In the genomic region with DNA sequence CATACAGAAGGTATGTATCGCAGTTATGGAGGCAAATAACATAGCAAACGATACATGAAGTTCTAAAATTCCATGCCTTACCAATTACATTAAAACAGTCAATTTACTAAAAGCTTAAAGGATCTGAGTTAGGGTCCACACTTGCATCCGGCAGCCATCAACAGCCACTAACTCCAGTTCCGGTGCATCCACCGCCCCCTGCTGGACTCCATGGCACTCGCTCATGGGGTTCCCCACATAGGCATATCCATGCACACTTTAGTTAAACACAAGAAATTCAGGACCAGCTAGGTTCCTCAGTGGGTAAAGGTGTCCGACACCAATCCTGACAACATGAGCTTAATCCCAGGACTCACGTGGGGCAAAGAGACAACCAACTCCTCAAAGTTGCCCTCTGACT, we compare ENCODE assay signal across 9 mouse cellular contexts. TPM values are rescaled to one million over a fixed set of nuclear protein-coding genes. Genes with fewer than 3 reads are reported as not detected.
DNase-seq lines count a peak whose midpoint lies in the region; ATAC-seq and TF ChIP-seq lines count a peak whose summit lies in the region.
"Had no signal": no experiment of that assay in that cellular context is flagged by ENCODE, and none has a peak within 500 bp of the region (broad histone marks: within the 10 kb centered on the region; RNA-seq: fewer than 3 reads in every experiment).

No protein-coding gene starts in this region.

- DNase-seq in cerebellum, postnatal 14 days, result peak; percentile 47 to 73
- no peak for DNase-seq in cerebellum, adult 11-12 months
- peak; percentile 76 for DNase-seq in midbrain, embryonic 14.5 days
- DNase-seq in adrenal gland, postnatal 36 days, result peak; percentile 70 to 79
- DNase-seq in gastrocnemius, adult 2 months, result peak; percentile 65
- peak; percentile 77 for DNase-seq in liver, postnatal 0 days
- peak; percentile 25 to 65 for DNase-seq in spleen, postnatal 14 days (ENCODE audit: low spot score in 2 of 2)

- no peak for TF ChIP-seq EP300 in liver, postnatal 0 days (IDR thresholded peaks at IDR 0.05; ENCODE audit: low read depth)

- H3K4me3 ChIP-seq in midbrain, embryonic 14.5 days (replicated peaks; ENCODE audit: low read depth, low read length), result no peak overlapping the region
- no peak overlapping the region for H3K4me3 ChIP-seq in midbrain, embryonic 15.5 days
- no peak overlapping the region for H3K4me3 ChIP-seq in gastrocnemius, adult 2 months
- H3K4me3 ChIP-seq in liver, postnatal 0 days (ENCODE audit: low read depth, low read length), result no peak overlapping the region
- H3K4me3 ChIP-seq: neural tube, embryonic 12.5 days had no signal

- H3K4me1 ChIP-seq in midbrain, embryonic 14.5 days (ENCODE audit: control insufficient read depth, insufficient read depth, low read length), result 0 out of 2 replicates have a peak, but pooled peaks cover 3% of the 10 kb centered on the region
- no peaks in the 10 kb centered on the region for H3K4me1 ChIP-seq in midbrain, embryonic 15.5 days
- H3K4me1 ChIP-seq in liver, postnatal 0 days (ENCODE audit: insufficient read depth), result peaks cover 5% of the 10 kb centered on the region

- no peak overlapping the region for H3K9ac ChIP-seq in midbrain, embryonic 14.5 days (replicated peaks; ENCODE audit: low read length)
- no peak overlapping the region for H3K9ac ChIP-seq in midbrain, embryonic 15.5 days
- H3K9ac ChIP-seq in liver, postnatal 0 days (replicated peaks), result no peak overlapping the region
- H3K9ac ChIP-seq: neural tube, embryonic 12.5 days had no signal

- 47% methylated on average over 8 of the region's 8 CpGs for WGBS in midbrain, embryonic 14.5 days
- WGBS in midbrain, embryonic 15.5 days, result 58% methylated on average over 8 of the region's 8 CpGs
- WGBS in liver, postnatal 0 days (ENCODE audit: insufficient replicate concordance), result 57% methylated on average over 8 of the region's 8 CpGs

- peaks cover 4% of the 10 kb centered on the region; the same call in 1 of the 2 replicates for H3K27me3 ChIP-seq in midbrain, embryonic 14.5 days (ENCODE audit: control insufficient read depth, insufficient read depth, low read length)
- H3K27me3 ChIP-seq in midbrain, embryonic 15.5 days (replicated peaks), result no peaks in the 10 kb centered on the region
- H3K27me3 ChIP-seq in liver, postnatal 0 days (ENCODE audit: insufficient read depth, low read length), result no peaks in the 10 kb centered on the region

- no peak overlapping the region for H3K4me2 ChIP-seq in midbrain, embryonic 14.5 days (ENCODE audit: low read length)
- H3K4me2 ChIP-seq in midbrain, embryonic 15.5 days, result no peak overlapping the region
- H3K4me2 ChIP-seq in liver, postnatal 0 days (ENCODE audit: low read depth, low read length), result no peak overlapping the region
- H3K4me2 ChIP-seq: neural tube, embryonic 12.5 days had no signal

- no peak for ATAC-seq in midbrain, embryonic 14.5 days (ENCODE audit: low FRiP score, low TSS enrichment)
- ATAC-seq in midbrain, embryonic 15.5 days (replicated peaks), result no peak
- 0 out of 2 replicates have a peak, but pooled peaks have one; percentile 35 for ATAC-seq in liver, postnatal 0 days

- H3K36me3 ChIP-seq in midbrain, embryonic 14.5 days (ENCODE audit: control insufficient read depth, insufficient read depth, low read length), result peaks cover 4% of the 10 kb centered on the region; the same call in 1 of the 2 replicates
- H3K36me3 ChIP-seq in midbrain, embryonic 15.5 days (replicated peaks), result no peaks in the 10 kb centered on the region
- peaks cover 8% of the 10 kb centered on the region; the same call in 1 of the 2 replicates for H3K36me3 ChIP-seq in liver, postnatal 0 days (replicated peaks; ENCODE audit: insufficient read depth, low read length)
- H3K36me3 ChIP-seq: neural tube, embryonic 12.5 days had no signal

- H3K27ac ChIP-seq in midbrain, embryonic 14.5 days (replicated peaks; ENCODE audit: low read depth, low read length), result no peak overlapping the region
- H3K27ac ChIP-seq in midbrain, embryonic 15.5 days, result no peak overlapping the region
- H3K27ac ChIP-seq in gastrocnemius, adult 2 months, result no peak overlapping the region
- no peak overlapping the region for H3K27ac ChIP-seq in liver, postnatal 0 days (ENCODE audit: low read depth)
- H3K27ac ChIP-seq: neural tube, embryonic 12.5 days had no signal

- intact Hi-C loops in gastrocnemius, adult 2 months (cut with DNase I), result loop anchor here (10.0 kb wide), 1 partner anchor 366 kb away; no protein-coding TSS in a partner anchor

- H3K9me3 ChIP-seq in midbrain, embryonic 14.5 days (ENCODE audit: control insufficient read depth, low read length), result no peaks in the 10 kb centered on the region
- no peaks in the 10 kb centered on the region for H3K9me3 ChIP-seq in midbrain, embryonic 15.5 days
- H3K9me3 ChIP-seq in liver, postnatal 0 days (ENCODE audit: low read length), result no peaks in the 10 kb centered on the region
- H3K9me3 ChIP-seq: neural tube, embryonic 12.5 days had no signal

- TF ChIP-seq CTCF in gastrocnemius, adult 2 months (IDR thresholded peaks at IDR 0.05), result peak; percentile 73
- TF ChIP-seq CTCF in liver, postnatal 0 days (IDR thresholded peaks at IDR 0.05; ENCODE audit: low read depth), result peak; percentile 84

RNA-seq across cellular contexts. Expression of a gene that starts 9.0 kb away (rescaled TPM):
- polyA plus RNA-seq in midbrain, embryonic 14.5 days (2014; fragmentation: Nextera tagmentation; extraction: Ambion mirVana), result 85.5 and 86.9 TPM in 2 replicates
- 76.3 and 86.7 TPM in 2 replicates for polyA plus RNA-seq in midbrain, embryonic 15.5 days (2015; fragmentation: Nextera tagmentation; extraction: Ambion mirVana)
- 10 to 100 TPM; 68.9 to 75.9 TPM for total RNA-seq in adrenal gland, postnatal 36 days (2021)
- 10 to 100 TPM; 31.3 to 35.3 TPM for total RNA-seq in gastrocnemius, adult 2 months (2021)
- polyA plus RNA-seq in liver, postnatal 0 days (2015; fragmentation: Nextera tagmentation; extraction: Ambion mirVana), result 19.7 and 21.7 TPM in 2 replicates

RNA-seq across cellular contexts. Expression of a gene that starts 9.0 kb away (rescaled TPM):
- 77.8 and 110 TPM in 2 replicates for polyA plus RNA-seq in midbrain, embryonic 14.5 days (2014; fragmentation: Nextera tagmentation; extraction: Ambion mirVana)
- polyA plus RNA-seq in midbrain, embryonic 15.5 days (2015; fragmentation: Nextera tagmentation; extraction: Ambion mirVana), result 89.7 and 95.1 TPM in 2 replicates
- 10 to 100 TPM; 42.6 to 45.2 TPM for total RNA-seq in adrenal gland, postnatal 36 days (2021)
- 10 to 100 TPM; 21.2 to 38.7 TPM for total RNA-seq in gastrocnemius, adult 2 months (2021)
- 16.5 and 16.8 TPM in 2 replicates for polyA plus RNA-seq in liver, postnatal 0 days (2015; fragmentation: Nextera tagmentation; extraction: Ambion mirVana)
